Mouse (Mus musculus) stomach, postnatal 0 days (tissue): ENCODE measurements around the gene Rapgef1. TPM values are rescaled to one million over a fixed set of nuclear protein-coding genes. Genes with fewer than 3 reads are reported as not detected.
"Not testable (repeated sequence)": the region's sequence is repeated elsewhere in the genome, so short reads cannot be mapped to it uniquely, and the experiment has no call there.

Experiments
- ATAC-seq: fragments of 200-750 bp; cut with Nextera tagmentation; 2 replicates; pipeline ENCODE4 v1.8.0; 2017; ENCODE audit not compliant: low FRiP score, low TSS enrichment
- DNase-seq: peaks from one replicate; pipeline ENCODE4 v3.0.0-alpha.2; 2016; ENCODE audit warnings: low spot score
- H3K27ac ChIP-seq: fragments of 300-500 bp; sonication (generic); replicated peaks from 2 replicates; pipeline ENCODE4 v1.5.1; 2014; ENCODE audit warnings: mild to moderate bottlenecking, control low read depth
- H3K27me3 ChIP-seq: fragments of 300-500 bp; sonication (generic); 2 replicates; pipeline ENCODE4 v1.6.1; 2014; ENCODE audit warnings: low read length; ENCODE audit not compliant: control insufficient read depth, insufficient read depth
- H3K36me3 ChIP-seq: fragments of 300-500 bp; sonication (generic); 2 replicates; pipeline ENCODE4 v1.6.1; 2014; ENCODE audit warnings: low read length, mixed read lengths; ENCODE audit not compliant: control insufficient read depth, insufficient read depth
- H3K4me1 ChIP-seq: fragments of 300-500 bp; sonication (generic); replicated peaks from 2 replicates; pipeline ENCODE4 v1.6.1; 2014; ENCODE audit warnings: antibody characterized with exemption; ENCODE audit not compliant: control insufficient read depth, insufficient read depth
- H3K4me2 ChIP-seq: fragments of 300-500 bp; sonication (generic); replicated peaks from 2 replicates; pipeline ENCODE4 v1.6.1; 2014; ENCODE audit warnings: low read depth, mild to moderate bottlenecking, control low read depth, moderate library complexity
- H3K4me3 ChIP-seq: fragments of 300-500 bp; sonication (generic); 2 replicates; pipeline ENCODE4 v1.5.1; 2014; ENCODE audit warnings: low read depth, low read length, control low read depth
- H3K9ac ChIP-seq: fragments of 300-500 bp; sonication (generic); 2 replicates; pipeline ENCODE4 v1.6.1; 2014; ENCODE audit warnings: mild to moderate bottlenecking, low read length, control low read depth, mixed read lengths
- H3K9me3 ChIP-seq: fragments of 300-500 bp; sonication (generic); 2 replicates; pipeline ENCODE4 v1.6.1; 2016; ENCODE audit warnings: low read length; ENCODE audit not compliant: control insufficient read depth
- CTCF ChIP-seq: IDR thresholded peaks from 2 replicates; pipeline ENCODE4 v1.5.1; 2016; ENCODE audit warnings: antibody characterized with exemption, low read depth, mild to moderate bottlenecking, moderate library complexity
- EP300 ChIP-seq: optimal IDR thresholded peaks from 2 replicates; pipeline ENCODE3; 2016; ENCODE audit warnings: antibody characterized with exemption
- WGBS: fragments of 180-500 bp; shearing (Covaris S2); extraction: QIAGEN DNeasy Blood & Tissue Kit; methylation state at CpG from one replicate; pipeline ENCODE4 v1.1.7; 2014; 5-methylcytosine and 5-hydroxymethylcytosine counted together
- polyA plus RNA-seq: library from polyadenylated mRNA; unstranded; fragments of >200 nt; fragmentation: Nextera tagmentation; extraction: Ambion mirVana; gene quantifications from 2 replicates; pipeline ENCODE4 v1.2.1, GENCODE M21; 2015

Gene Rapgef1
- polyA plus RNA-seq, 1 experiment from 2014 or later: 7.2 TPM

- DNase-seq (no peak), ATAC-seq (no peak)
- no peaks in the 10 kb centered on the region for H3K9me3 ChIP-seq
- H3K27ac ChIP-seq: no peak overlapping the region
- no peaks in the 10 kb centered on the region; the same call in 1 of the 2 replicates for H3K36me3 ChIP-seq
- no peak overlapping the region for H3K4me3 ChIP-seq
- peaks cover 3% of the 10 kb centered on the region for H3K4me1 ChIP-seq
- H3K27me3 ChIP-seq: no peaks in the 10 kb centered on the region
- TF ChIP-seq EP300 (no peak), CTCF (no peak)
- H3K4me2 ChIP-seq: no peak overlapping the region
- H3K9ac ChIP-seq: no peak overlapping the region
- 78% methylated on average over 10 of the region's 10 CpGs for WGBS
Observed at GRCm38 (mm10) chr2:29630141-29630771, 10.7 kb downstream of the Rapgef1 start.

GRCm38 (mm10) chr2:29631020-29631419 lies 11.5 kb downstream of the Rapgef1 start:
- Histone ChIP-seq H3K36me3 (no peaks in the 10 kb centered on the region; the same call in 1 of the 2 replicates), H3K4me2 (no peak overlapping the region), H3K4me3 (no peak overlapping the region), H3K4me1 (peaks cover 3% of the 10 kb centered on the region), H3K9ac (no peak overlapping the region), H3K27me3 (no peaks in the 10 kb centered on the region), H3K27ac (no peak overlapping the region), H3K9me3 (no peaks in the 10 kb centered on the region)
- DNase-seq (no peak), ATAC-seq (no peak)
- no peak for TF ChIP-seq CTCF

- not testable (repeated sequence) for ATAC-seq, H3K27me3 ChIP-seq, H3K36me3 ChIP-seq, H3K4me1 ChIP-seq, H3K9me3 ChIP-seq, H3K4me2 ChIP-seq, H3K27ac ChIP-seq, H3K9ac ChIP-seq, H3K4me3 ChIP-seq, DNase-seq
- 87% methylated on average over 12 of the region's 12 CpGs for WGBS
Observed at GRCm38 (mm10) chr2:29631564-29632167, 12.1 kb downstream of the Rapgef1 start.

- peak overlapping the region; percentile 90 for H3K27ac ChIP-seq
- peak; percentile 58 for ATAC-seq
- TF ChIP-seq EP300 (no peak), CTCF (no peak)
Observed at GRCm38 (mm10) chr2:29632168-29632662, 12.7 kb downstream of the Rapgef1 start.

GRCm38 (mm10) chr2:29633101-29633554 lies 13.6 kb downstream of the Rapgef1 start:
- Histone ChIP-seq H3K27me3 (no peaks in the 10 kb centered on the region), H3K4me2 (peak overlapping the region; percentile 11; the same call in 1 of the 2 replicates), H3K27ac (peak overlapping the region; percentile 90), H3K4me3 (no peak overlapping the region), H3K4me1 (peaks cover 3% of the 10 kb centered on the region), H3K36me3 (no peaks in the 10 kb centered on the region; the same call in 1 of the 2 replicates), H3K9me3 (no peaks in the 10 kb centered on the region), H3K9ac (no peak overlapping the region)
- TF ChIP-seq EP300 (no peak), CTCF (no peak)
- DNase-seq: peak; percentile 93
- 16% methylated on average over 6 of the region's 6 CpGs for WGBS
- peak; percentile 85 for ATAC-seq

More at GRCm38 (mm10) chr2:29632168-29632662, 12.7 kb downstream of the Rapgef1 start:
- DNase-seq: no peak
- H3K4me3 ChIP-seq: no peak overlapping the region
- H3K27me3 ChIP-seq: no peaks in the 10 kb centered on the region
- H3K9ac ChIP-seq: no peak overlapping the region
- no peaks in the 10 kb centered on the region for H3K9me3 ChIP-seq
- no peaks in the 10 kb centered on the region; the same call in 1 of the 2 replicates for H3K36me3 ChIP-seq
- H3K4me1 ChIP-seq: peaks cover 3% of the 10 kb centered on the region
- 63% methylated on average over 3 of the region's 3 CpGs for WGBS
- H3K4me2 ChIP-seq: no peak overlapping the region

- TF ChIP-seq CTCF (no peak), EP300 (no peak)
- Histone ChIP-seq H3K27me3 (no peaks in the 10 kb centered on the region), H3K27ac (peak overlapping the region; percentile 90), H3K4me1 (peaks cover 3% of the 10 kb centered on the region), H3K9me3 (no peaks in the 10 kb centered on the region), H3K9ac (no peak overlapping the region; the same call in 1 of the 2 replicates), H3K36me3 (no peaks in the 10 kb centered on the region; the same call in 1 of the 2 replicates), H3K4me2 (no peak overlapping the region), H3K4me3 (no peak overlapping the region)
- 77% methylated on average over 3 of the region's 3 CpGs for WGBS
- ATAC-seq: no peak
- DNase-seq: no peak
Observed at GRCm38 (mm10) chr2:29633782-29634181, 14.3 kb downstream of the Rapgef1 start.
